Mouse (Mus musculus) cerebellum, adult 2 months (tissue): ENCODE measurements around the gene Stk38l. TPM values are rescaled to one million over a fixed set of nuclear protein-coding genes. Genes with fewer than 3 reads are reported as not detected.
"Not testable (repeated sequence)": the region's sequence is repeated elsewhere in the genome, so short reads cannot be mapped to it uniquely, and the experiment has no call there.

Source experiments
- DNase-seq, 2 experiments: peaks; one replicate each; pipeline ENCODE4 v3.0.0; 2021
- H3K27ac ChIP-seq: fragments of 200-500 bp; 2 replicates; pipeline ENCODE4 v1.5.1; 2012; ENCODE audit warnings: low read length, control low read depth, inconsistent platforms; ENCODE audit not compliant: insufficient read depth
- H3K27me3 ChIP-seq: fragments of 200-500 bp; 2 replicates; pipeline ENCODE4 v1.6.1; 2012; ENCODE audit warnings: inconsistent platforms, mild to moderate bottlenecking, low read length, moderate library complexity; ENCODE audit not compliant: control insufficient read depth, insufficient read depth
- H3K4me1 ChIP-seq: fragments of 200-500 bp; 2 replicates; pipeline ENCODE4 v1.6.1; 2011; ENCODE audit warnings: low read length; ENCODE audit not compliant: control insufficient read depth, insufficient read depth
- H3K4me3 ChIP-seq: fragments of 200-500 bp; replicated peaks from 2 replicates; pipeline ENCODE3; 2011; ENCODE audit warnings: mild to moderate bottlenecking, low read depth, low read length, control low read depth; ENCODE audit not compliant: insufficient read depth
- CTCF ChIP-seq: fragments of 200-500 bp; IDR thresholded peaks from 2 replicates; pipeline ENCODE4 v1.5.1; 2011; ENCODE audit warnings: low read depth, mild to moderate bottlenecking, control low read depth, low read length, moderate library complexity, borderline replicate concordance; ENCODE audit not compliant: insufficient read depth
- POLR2A ChIP-seq: fragments of 200-500 bp; IDR thresholded peaks from 2 replicates; pipeline ENCODE4 v1.6.1; 2011; ENCODE audit warnings: low read length, control low read depth, borderline replicate concordance; ENCODE audit not compliant: insufficient read depth
- WGBS: fragments of 180-500 bp; shearing (Covaris S2); methylation state at CpG from one replicate; pipeline ENCODE4 v1.1.7; 2018; 5-methylcytosine and 5-hydroxymethylcytosine counted together
- polyA plus RNA-seq: library from polyadenylated mRNA; depleted of rRNA; stranded (reverse); fragments of >200 nt; gene quantifications from 2 replicates; pipeline ENCODE4 v1.2.3, GENCODE M21; 2012

The Stk38l gene
- polyA plus RNA-seq, 1 experiment, result 16.4 TPM

DNA sequence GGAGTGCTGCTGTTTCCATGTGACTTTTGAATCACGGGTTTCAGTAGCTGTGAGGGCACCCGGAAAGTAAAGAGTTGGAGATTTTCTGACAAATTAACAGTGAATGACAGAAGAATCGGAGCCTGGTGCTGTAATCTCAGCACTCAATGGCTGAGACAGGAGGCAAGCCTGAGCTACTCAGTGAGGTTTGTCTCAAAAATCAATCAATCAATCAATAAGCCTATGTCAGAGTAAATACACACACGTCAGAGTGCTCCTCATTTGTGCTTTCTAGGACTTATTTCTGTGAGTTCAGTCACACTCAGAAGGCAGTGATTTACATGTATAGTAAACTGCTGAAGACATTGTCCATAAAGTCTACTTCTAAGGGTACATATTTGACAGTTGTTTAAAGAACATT is 40.5 kb downstream of the Stk38l start:
- DNase-seq, result no peak
- H3K27ac ChIP-seq, result no peak overlapping the region
- H3K4me3 ChIP-seq, result no peak overlapping the region
- no peaks in the 10 kb centered on the region for H3K27me3 ChIP-seq
- H3K4me1 ChIP-seq, result no peaks in the 10 kb centered on the region
- 90% methylated on average over 4 of the region's 4 CpGs for WGBS
- TF ChIP-seq CTCF, result no peak

DNA sequence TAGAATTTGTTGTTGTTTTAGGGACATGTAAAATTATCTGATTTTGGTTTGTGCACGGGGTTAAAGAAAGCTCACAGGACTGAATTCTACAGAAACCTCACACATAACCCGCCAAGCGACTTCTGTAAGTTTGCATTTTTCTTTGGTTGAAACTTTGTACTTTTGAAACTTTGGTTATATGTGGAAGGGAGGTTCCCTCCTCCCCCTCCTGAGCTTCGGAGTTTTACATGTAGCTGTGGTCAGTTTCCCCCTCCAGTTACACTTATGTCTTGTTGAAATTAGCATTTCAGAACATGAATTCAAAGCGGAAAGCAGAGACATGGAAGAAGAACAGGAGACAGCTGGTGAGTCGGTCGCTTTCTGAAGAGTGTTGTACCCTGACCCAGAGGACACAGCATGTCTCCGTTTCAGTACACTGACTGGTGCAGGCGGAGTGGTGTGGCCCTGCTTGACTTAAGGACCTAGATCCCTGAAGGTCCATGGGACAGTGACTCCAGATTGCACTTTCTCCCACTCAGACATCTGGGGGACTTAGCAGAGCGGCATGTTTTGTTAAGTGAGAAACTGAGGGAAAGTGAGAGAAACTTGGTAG is 44.1 kb downstream of the Stk38l start:
- Histone ChIP-seq H3K4me3 (no peak overlapping the region), H3K27ac (no peak overlapping the region), H3K4me1 (no peaks in the 10 kb centered on the region), H3K27me3 (no peaks in the 10 kb centered on the region)
- WGBS, result 85% methylated on average over 10 of the region's 10 CpGs
- no peak for DNase-seq
- TF ChIP-seq POLR2A (no peak), CTCF (no peak)

DNA sequence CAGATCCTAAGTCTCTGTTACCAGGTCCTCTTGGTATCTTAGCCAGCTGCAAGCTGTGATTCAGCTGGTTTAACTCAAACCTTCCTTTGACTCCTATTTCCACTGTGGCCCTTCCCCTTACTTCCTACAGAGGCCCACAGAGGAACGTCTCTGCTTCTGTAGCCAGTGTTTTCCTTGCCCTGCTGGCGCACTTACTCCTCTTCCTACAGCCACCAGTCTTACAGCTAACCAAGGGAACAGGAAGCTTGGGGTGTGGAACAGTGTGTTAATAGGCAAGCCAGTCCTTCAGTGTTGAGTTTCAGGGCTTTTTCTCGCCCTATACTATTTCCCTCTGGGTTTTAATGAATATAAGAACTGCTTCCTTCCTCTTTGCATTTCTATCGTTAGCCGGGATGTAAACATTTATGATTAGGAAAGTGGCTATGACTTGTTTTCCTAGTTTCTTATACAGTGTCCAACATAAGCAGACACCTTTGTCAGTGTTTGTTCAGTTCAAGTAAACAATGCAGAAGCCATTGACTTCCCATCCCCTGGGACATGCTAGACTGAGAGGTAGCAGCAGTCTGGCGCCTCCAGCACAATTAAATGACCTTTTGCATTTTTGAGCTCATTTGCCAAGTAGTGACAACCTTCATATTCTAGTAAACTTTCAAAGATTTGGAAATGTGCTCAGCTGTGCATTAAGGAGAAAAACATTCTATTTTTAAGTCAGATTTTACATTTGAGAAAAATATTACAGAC is 45.4 kb downstream of the Stk38l start:
- H3K4me1 ChIP-seq, result no peaks in the 10 kb centered on the region
- no peak overlapping the region for H3K4me3 ChIP-seq
- no peak for DNase-seq
- H3K27me3 ChIP-seq, result no peaks in the 10 kb centered on the region
- WGBS, result 78% methylated on average over 6 of the region's 6 CpGs
- TF ChIP-seq CTCF, result no peak
- TF ChIP-seq POLR2A, result no peak
- H3K27ac ChIP-seq, result no peak overlapping the region

DNA sequence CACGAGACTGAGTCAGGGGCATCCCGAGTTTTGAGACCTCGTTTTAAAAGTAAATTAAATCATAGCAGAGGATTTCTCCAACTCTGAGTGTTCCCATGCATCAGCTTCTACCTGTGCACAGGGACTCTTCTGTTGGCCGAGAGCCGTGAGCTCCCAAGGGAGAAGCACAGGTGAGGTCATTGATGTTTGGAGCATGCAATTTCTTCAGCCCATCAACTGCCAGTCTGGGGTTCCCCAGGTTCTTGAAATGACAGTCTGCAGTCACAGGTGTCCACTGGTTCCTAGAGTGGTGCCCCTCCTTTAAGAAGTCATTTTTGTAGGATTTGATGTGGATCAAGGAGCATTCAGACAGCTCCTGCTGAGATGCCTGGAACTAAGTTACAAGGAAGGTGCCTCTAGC is 46.0 kb downstream of the Stk38l start:
- Histone ChIP-seq H3K27me3 (no peaks in the 10 kb centered on the region), H3K27ac (no peak overlapping the region), H3K4me3 (no peak overlapping the region), H3K4me1 (no peaks in the 10 kb centered on the region)
- TF ChIP-seq POLR2A (no peak), CTCF (no peak)
- no peak for DNase-seq
- 82% methylated on average over 5 of the region's 5 CpGs for WGBS

DNA sequence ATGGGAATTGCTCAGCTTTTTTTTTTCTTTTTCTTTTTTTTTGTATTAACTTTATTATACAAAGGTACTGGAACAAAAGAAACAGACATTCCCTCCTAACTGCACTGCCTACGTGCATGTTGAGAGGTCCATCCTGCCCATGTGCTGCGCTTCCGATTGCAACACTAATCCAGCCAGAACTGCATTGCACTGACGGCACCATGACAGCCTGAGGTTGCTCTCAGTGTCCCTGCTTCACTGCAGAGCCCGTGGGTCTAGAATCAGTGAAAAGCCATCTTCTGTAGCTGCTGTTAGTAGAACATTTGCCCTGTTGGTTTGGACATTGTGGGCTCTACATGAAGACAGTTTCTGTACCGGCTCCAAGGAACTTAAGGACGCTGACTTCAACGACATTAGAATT is 51.1 kb downstream of the Stk38l start:
- 70% methylated on average over 8 of the region's 8 CpGs for WGBS
- not testable (repeated sequence) for DNase-seq

DNA sequence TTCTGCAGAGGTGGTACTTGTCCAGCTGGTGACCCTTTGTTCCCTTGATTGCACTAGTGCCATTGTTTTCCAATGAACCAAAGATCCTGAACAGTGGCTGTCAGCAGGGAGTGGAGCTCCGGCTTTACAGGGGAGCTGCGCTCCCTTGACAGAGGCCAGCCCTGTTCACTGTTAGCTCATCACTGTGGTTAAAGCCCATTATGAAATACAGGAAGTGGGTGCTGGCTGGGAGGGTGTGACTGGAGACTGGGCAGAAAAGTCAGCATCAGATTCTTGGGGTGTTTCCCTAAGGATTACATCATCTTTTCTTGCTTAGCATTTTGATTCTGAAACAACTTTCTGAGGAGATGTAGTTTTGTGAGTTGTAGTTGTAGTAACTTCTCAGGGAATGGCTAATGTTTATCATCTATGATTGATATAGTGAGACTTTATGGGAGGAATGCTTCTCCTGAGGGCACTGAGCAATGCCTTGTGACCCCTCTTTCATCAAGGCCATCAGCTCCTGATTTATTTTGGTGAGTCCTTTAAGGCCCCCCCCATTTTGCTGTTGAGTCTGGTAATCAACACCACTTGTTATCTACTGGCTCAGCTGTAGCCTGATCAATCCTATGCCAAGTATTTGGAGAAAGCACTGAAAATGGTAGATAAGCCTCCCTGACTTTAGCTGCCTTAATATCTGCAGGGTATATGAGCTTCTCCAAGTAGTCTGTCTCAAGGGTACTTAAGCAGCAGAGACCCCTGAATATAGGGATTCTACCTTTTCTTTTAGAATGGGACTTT is 52.0 kb downstream of the Stk38l start:
- H3K4me3 ChIP-seq, result no peak overlapping the region
- no peak for TF ChIP-seq POLR2A
- no peak for TF ChIP-seq CTCF
- no peak overlapping the region for H3K27ac ChIP-seq
- no peaks in the 10 kb centered on the region for H3K4me1 ChIP-seq
- no peaks in the 10 kb centered on the region for H3K27me3 ChIP-seq
- WGBS, result 24% methylated on average over 2 of the region's 2 CpGs
- DNase-seq, result no peak

More for the DNA sequence above, 51.1 kb downstream of the Stk38l start:
- not testable (repeated sequence) for H3K27ac ChIP-seq, H3K27me3 ChIP-seq, H3K4me1 ChIP-seq, H3K4me3 ChIP-seq

DNA sequence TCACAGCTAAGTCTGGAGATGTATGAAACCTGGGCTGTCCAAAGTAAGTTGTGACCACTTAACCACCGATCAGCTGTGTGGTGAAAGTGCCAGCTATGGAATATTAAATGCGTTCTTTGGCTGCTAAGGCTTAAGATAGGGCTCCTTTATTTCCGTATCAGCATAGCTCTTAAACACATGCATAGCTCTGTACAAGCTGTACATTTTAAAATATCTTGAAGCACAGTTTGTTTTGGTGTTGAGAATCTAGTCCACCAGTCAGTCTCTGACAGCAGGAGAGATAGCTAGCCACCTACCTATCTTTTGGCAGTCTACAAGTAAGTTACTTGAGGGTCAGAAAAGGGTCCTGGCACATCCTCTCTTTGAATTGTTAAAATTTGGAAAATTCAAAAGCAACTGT is 53.3 kb downstream of the Stk38l start:
- Histone ChIP-seq H3K27ac (no peak overlapping the region), H3K27me3 (no peaks in the 10 kb centered on the region), H3K4me1 (no peaks in the 10 kb centered on the region), H3K4me3 (no peak overlapping the region)
- WGBS, result 93% methylated on average over 3 of the region's 3 CpGs
- TF ChIP-seq POLR2A, result no peak
- no peak for TF ChIP-seq CTCF
- no peak for DNase-seq

DNA sequence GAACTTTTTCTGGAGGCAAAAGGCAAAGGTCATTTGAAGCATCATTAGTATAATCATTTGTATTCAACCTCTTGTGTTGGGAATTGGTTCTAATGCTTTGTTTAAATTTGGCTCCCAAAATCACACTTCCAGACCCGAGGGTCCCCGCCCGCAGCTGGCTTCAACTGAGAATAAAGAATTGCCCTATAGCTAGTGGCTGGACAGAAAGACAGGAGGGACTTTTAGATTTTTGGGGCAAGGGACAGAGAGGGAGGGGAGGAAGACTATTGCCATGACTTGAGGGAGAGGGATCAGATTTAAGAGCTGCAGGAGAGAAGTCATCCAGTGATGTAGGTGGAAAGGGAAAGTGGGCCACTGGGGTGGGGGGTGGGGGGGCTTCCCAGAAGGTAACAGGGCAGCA is 56.8 kb downstream of the Stk38l start:
- WGBS, result 90% methylated on average over 3 of the region's 3 CpGs
- Histone ChIP-seq H3K27ac (no peak overlapping the region), H3K4me1 (no peaks in the 10 kb centered on the region), H3K4me3 (no peak overlapping the region), H3K27me3 (no peaks in the 10 kb centered on the region)
- TF ChIP-seq CTCF, result no peak
- TF ChIP-seq POLR2A, result no peak
- DNase-seq, result no peak
